Mouse (Mus musculus): ENCODE measurements around the gene Nfia.

DNA sequence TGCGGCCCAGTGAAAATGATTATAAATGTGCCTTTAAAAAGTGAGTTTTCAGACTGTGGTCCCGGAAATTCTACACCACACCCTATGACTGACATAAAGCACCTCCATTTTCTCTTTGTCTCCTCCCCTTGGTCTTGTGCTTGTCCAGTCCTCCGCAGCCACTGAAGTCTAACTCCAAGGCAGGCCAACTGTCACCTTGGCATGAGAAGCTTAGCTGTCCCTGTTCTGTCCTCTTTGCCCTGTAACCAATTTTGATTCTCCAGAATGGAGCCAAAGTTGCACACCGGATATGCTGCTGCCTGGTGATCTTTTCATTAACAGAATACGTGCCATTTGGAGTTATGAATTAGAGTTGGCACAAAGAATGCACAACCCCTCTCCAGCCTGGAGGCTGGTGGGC, 378.0 kb downstream of the Nfia start:
- no peak for TF ChIP-seq CTCF (IDR thresholded peaks at IDR 0.05; ENCODE audit: low read depth, low read length)
- no peak for TF ChIP-seq POLR2AphosphoS5 (IDR thresholded peaks at IDR 0.05; ENCODE audit: insufficient replicate concordance, low read depth, low read length)

Measured in G1E (cell line).